In genomic region chr17:23742941-23743340, GRCm38 (mm10) we compare ENCODE assay signal across 10 mouse cellular contexts. TPM values are rescaled to one million over a fixed set of nuclear protein-coding genes. Genes with fewer than 3 reads are reported as not detected.
DNase-seq lines count a peak whose midpoint lies in the region; ATAC-seq and TF ChIP-seq lines count a peak whose summit lies in the region.
"Had no signal": no experiment of that assay in that cellular context is flagged by ENCODE, and none has a peak within 500 bp of the region (broad histone marks: within the 10 kb centered on the region; RNA-seq: fewer than 3 reads in every experiment).

No protein-coding gene starts in this region.

- ATAC-seq in heart, embryonic 13.5 days (ENCODE audit: extremely low read depth, insufficient number of reproducible peaks, low FRiP score, low TSS enrichment) = no peak
- no peak for ATAC-seq in lung, postnatal 0 days
- ATAC-seq in forebrain, embryonic 15.5 days (replicated peaks) = no peak
- ATAC-seq in neural tube, embryonic 15.5 days (ENCODE audit: low FRiP score) = no peak

- H3K4me2 ChIP-seq in heart, embryonic 13.5 days = peak overlapping the region; percentile 51; the same call in 1 of the 2 replicates
- no peak overlapping the region for H3K4me2 ChIP-seq in lung, postnatal 0 days (replicated peaks; ENCODE audit: low read depth, low read length)
- peak overlapping the region; percentile 43; the same call in 1 of the 2 replicates for H3K4me2 ChIP-seq in forebrain, embryonic 15.5 days (replicated peaks)
- H3K4me2 ChIP-seq in neural tube, embryonic 15.5 days = peak overlapping the region; percentile 50; the same call in 1 of the 2 replicates

- no peaks in the 10 kb centered on the region for H3K36me3 ChIP-seq in heart, embryonic 13.5 days
- no peaks in the 10 kb centered on the region for H3K36me3 ChIP-seq in lung, postnatal 0 days (ENCODE audit: insufficient read depth, low read length)
- H3K36me3 ChIP-seq in forebrain, embryonic 15.5 days = no peaks in the 10 kb centered on the region
- no peaks in the 10 kb centered on the region for H3K36me3 ChIP-seq in neural tube, embryonic 15.5 days
- H3K36me3 ChIP-seq: midbrain, embryonic 12.5 days had no signal

- TF ChIP-seq CTCF in lung, postnatal 0 days (IDR thresholded peaks at IDR 0.05) = no peak
- no peak for TF ChIP-seq CTCF in layer of hippocampus, adult 2 months (conservative IDR thresholded peaks at IDR 0.05)

- H3K4me1 ChIP-seq in heart, embryonic 13.5 days = peaks cover 53% of the 10 kb centered on the region
- peaks cover 39% of the 10 kb centered on the region for H3K4me1 ChIP-seq in lung, postnatal 0 days (ENCODE audit: insufficient read depth, low read depth, low read length)
- peaks cover 50% of the 10 kb centered on the region for H3K4me1 ChIP-seq in forebrain, embryonic 15.5 days
- peaks cover 53% of the 10 kb centered on the region for H3K4me1 ChIP-seq in neural tube, embryonic 15.5 days

- DNase-seq in heart, adult 9 months (ENCODE audit: low spot score in 2 of 2) = no peak
- peak; percentile 40 for DNase-seq in lung, postnatal 0 days (ENCODE audit: low spot score)
- DNase-seq in lung, postnatal 4 days = no peak
- DNase-seq in layer of hippocampus, adult 2 months (ENCODE audit: low spot score in 2 of 2) = no peak
- DNase-seq in adrenal gland, postnatal 36 days = no peak

- no peaks in the 10 kb centered on the region for H3K9me3 ChIP-seq in heart, embryonic 13.5 days
- H3K9me3 ChIP-seq in lung, postnatal 0 days (ENCODE audit: low read length) = no peaks in the 10 kb centered on the region
- no peaks in the 10 kb centered on the region for H3K9me3 ChIP-seq in forebrain, embryonic 15.5 days
- no peaks in the 10 kb centered on the region for H3K9me3 ChIP-seq in neural tube, embryonic 15.5 days (replicated peaks)
- H3K9me3 ChIP-seq: midbrain, embryonic 12.5 days had no signal

- no peak overlapping the region for H3K9ac ChIP-seq in heart, embryonic 13.5 days
- H3K9ac ChIP-seq in lung, postnatal 0 days (replicated peaks; ENCODE audit: low read depth) = no peak overlapping the region
- H3K9ac ChIP-seq in forebrain, embryonic 15.5 days (replicated peaks) = no peak overlapping the region
- H3K9ac ChIP-seq in neural tube, embryonic 15.5 days (replicated peaks) = no peak overlapping the region
- H3K9ac ChIP-seq: midbrain, embryonic 12.5 days had no signal

- H3K4me3 ChIP-seq in heart, embryonic 13.5 days = peak overlapping the region; percentile 35; the same call in 1 of the 2 replicates
- no peak overlapping the region; the same call in 1 of the 2 replicates for H3K4me3 ChIP-seq in lung, postnatal 0 days (ENCODE audit: low read depth, low read length)
- peak overlapping the region; percentile 31; the same call in 1 of the 2 replicates for H3K4me3 ChIP-seq in forebrain, embryonic 15.5 days
- peak overlapping the region; percentile 29; the same call in 1 of the 2 replicates for H3K4me3 ChIP-seq in neural tube, embryonic 15.5 days (replicated peaks)
- no peak overlapping the region for H3K4me3 ChIP-seq in layer of hippocampus, adult 2 months

- peaks cover 90% of the 10 kb centered on the region for H3K27me3 ChIP-seq in heart, embryonic 13.5 days (replicated peaks)
- H3K27me3 ChIP-seq in lung, postnatal 0 days (replicated peaks; ENCODE audit: insufficient read depth, low read length) = peaks cover 50% of the 10 kb centered on the region
- peaks cover 67% of the 10 kb centered on the region for H3K27me3 ChIP-seq in forebrain, embryonic 15.5 days
- peaks cover 68% of the 10 kb centered on the region for H3K27me3 ChIP-seq in neural tube, embryonic 15.5 days (replicated peaks)

- 55% methylated on average over 12 of the region's 12 CpGs for WGBS in heart, embryonic 13.5 days
- WGBS in lung, postnatal 0 days = 51% methylated on average over 12 of the region's 12 CpGs
- 69% methylated on average over 12 of the region's 12 CpGs for WGBS in forebrain, embryonic 15.5 days
- WGBS in neural tube, embryonic 15.5 days = 73% methylated on average over 12 of the region's 12 CpGs

- no peak for TF ChIP-seq EP300 in lung, postnatal 0 days (IDR thresholded peaks at IDR 0.05)

- H3K27ac ChIP-seq in heart, embryonic 13.5 days (replicated peaks) = no peak overlapping the region
- no peak overlapping the region for H3K27ac ChIP-seq in lung, postnatal 0 days (ENCODE audit: low read length)
- no peak overlapping the region for H3K27ac ChIP-seq in forebrain, embryonic 15.5 days (replicated peaks)
- no peak overlapping the region for H3K27ac ChIP-seq in neural tube, embryonic 15.5 days (replicated peaks)
- no peak overlapping the region for H3K27ac ChIP-seq in layer of hippocampus, adult 2 months
- H3K27ac ChIP-seq: midbrain, embryonic 12.5 days had no signal

RNA-seq across cellular contexts. Expression of gene Paqr4, which starts 2.3 kb away (rescaled TPM):
- polyA plus RNA-seq in heart, embryonic 13.5 days (2015; fragmentation: Nextera tagmentation; extraction: Ambion mirVana) = 12.3 and 12.6 TPM in 2 replicates
- polyA plus RNA-seq in lung, postnatal 0 days (2015; fragmentation: Nextera tagmentation; extraction: Ambion mirVana) = 45.2 and 47.7 TPM in 2 replicates
- 39.4 and 39.7 TPM in 2 replicates for polyA plus RNA-seq in forebrain, embryonic 15.5 days (2015; fragmentation: Nextera tagmentation; extraction: Ambion mirVana)
- 53.0 and 60.0 TPM in 2 replicates for polyA plus RNA-seq in neural tube, embryonic 15.5 days (2015; fragmentation: Nextera tagmentation; extraction: Ambion mirVana)
- total RNA-seq in layer of hippocampus, adult 2 months (2021) = 10 to 100 TPM; 46.2 to 48.3 TPM
- 10 to 100 TPM in 1 of 2 experiments, 1 to 10 TPM in 1; 9.9 to 13.9 TPM for total RNA-seq in adrenal gland, postnatal 36 days (2021)

RNA-seq across cellular contexts. Expression of gene Kremen2, which starts 2.7 kb away (rescaled TPM):
- 0.09 and 0.32 TPM in 2 replicates for polyA plus RNA-seq in heart, embryonic 13.5 days (2015; fragmentation: Nextera tagmentation; extraction: Ambion mirVana)
- 0.41 and 0.52 TPM in 2 replicates for polyA plus RNA-seq in lung, postnatal 0 days (2015; fragmentation: Nextera tagmentation; extraction: Ambion mirVana)
- polyA plus RNA-seq in forebrain, embryonic 15.5 days (2015; fragmentation: Nextera tagmentation; extraction: Ambion mirVana) = 0.48 and 0.50 TPM in 2 replicates
- polyA plus RNA-seq in neural tube, embryonic 15.5 days (2015; fragmentation: Nextera tagmentation; extraction: Ambion mirVana) = 1.3 and 6.9 TPM in 2 replicates
- under 1 TPM; 0.23 to 0.32 TPM for total RNA-seq in layer of hippocampus, adult 2 months (2021)
- not detected for total RNA-seq in adrenal gland, postnatal 36 days (2021)
- polyA plus RNA-seq: heart, postnatal 0 days had no signal

RNA-seq across cellular contexts. Expression of gene Pkmyt1, which starts 16.8 kb away (rescaled TPM):
- polyA plus RNA-seq in heart, embryonic 13.5 days (2015; fragmentation: Nextera tagmentation; extraction: Ambion mirVana) = 30.9 and 31.0 TPM in 2 replicates
- polyA plus RNA-seq in lung, postnatal 0 days (2015; fragmentation: Nextera tagmentation; extraction: Ambion mirVana) = 10.4 and 11.5 TPM in 2 replicates
- 26.7 and 28.4 TPM in 2 replicates for polyA plus RNA-seq in forebrain, embryonic 15.5 days (2015; fragmentation: Nextera tagmentation; extraction: Ambion mirVana)
- polyA plus RNA-seq in neural tube, embryonic 15.5 days (2015; fragmentation: Nextera tagmentation; extraction: Ambion mirVana) = 17.5 and 26.7 TPM in 2 replicates
- total RNA-seq in layer of hippocampus, adult 2 months (2021) = 1 to 10 TPM; 3.4 to 3.5 TPM
- 1 to 10 TPM; 4.0 to 5.6 TPM for total RNA-seq in adrenal gland, postnatal 36 days (2021)

RNA-seq across cellular contexts. Expression of gene 1520401A03Rik, which starts 20.4 kb away (rescaled TPM):
- 0.11 TPM in 1 of 2 replicates, not detected in the other for polyA plus RNA-seq in heart, embryonic 13.5 days (2015; fragmentation: Nextera tagmentation; extraction: Ambion mirVana)
- polyA plus RNA-seq in lung, postnatal 0 days (2015; fragmentation: Nextera tagmentation; extraction: Ambion mirVana) = 0.20 TPM in 1 of 2 replicates, not detected in the other
- polyA plus RNA-seq in forebrain, embryonic 15.5 days (2015; fragmentation: Nextera tagmentation; extraction: Ambion mirVana) = not detected in 2 replicates
- polyA plus RNA-seq in neural tube, embryonic 15.5 days (2015; fragmentation: Nextera tagmentation; extraction: Ambion mirVana) = 0.23 and 0.27 TPM in 2 replicates
- under 1 TPM; 0.25 to 0.64 TPM for total RNA-seq in layer of hippocampus, adult 2 months (2021)
- 10 to 100 TPM in 1 of 2 experiments, 1 to 10 TPM in 1; 7.7 to 23.0 TPM for total RNA-seq in adrenal gland, postnatal 36 days (2021)
- polyA plus RNA-seq: heart, postnatal 0 days had no signal

RNA-seq across cellular contexts. Expression of gene Flywch1, which starts 28.5 kb away (rescaled TPM):
- polyA plus RNA-seq in heart, embryonic 13.5 days (2015; fragmentation: Nextera tagmentation; extraction: Ambion mirVana) = 52.1 and 54.1 TPM in 2 replicates
- polyA plus RNA-seq in lung, postnatal 0 days (2015; fragmentation: Nextera tagmentation; extraction: Ambion mirVana) = 43.1 and 43.5 TPM in 2 replicates
- 162 and 164 TPM in 2 replicates for polyA plus RNA-seq in forebrain, embryonic 15.5 days (2015; fragmentation: Nextera tagmentation; extraction: Ambion mirVana)
- 199 and 224 TPM in 2 replicates for polyA plus RNA-seq in neural tube, embryonic 15.5 days (2015; fragmentation: Nextera tagmentation; extraction: Ambion mirVana)
- 100 to 1,000 TPM; 310 to 345 TPM for total RNA-seq in layer of hippocampus, adult 2 months (2021)
- 10 to 100 TPM; 60.2 to 61.4 TPM for total RNA-seq in adrenal gland, postnatal 36 days (2021)

Comparison
In these comparisons a context has a peak if more than half of its experiments do, and no peak if none do; other contexts are left out.
1. H3K4me3 ChIP-seq: peak in heart, embryonic 13.5 days (single experiment), forebrain, embryonic 15.5 days (single experiment) and neural tube, embryonic 15.5 days (single experiment); none in lung, postnatal 0 days (single experiment) and layer of hippocampus, adult 2 months (single experiment).